ENCODE assay signal across 13 mouse cellular contexts in genomic region chr12:71901211-71901610, GRCm38 (mm10).
"Had no signal": no experiment of that assay in that cellular context is flagged by ENCODE, and none has a peak within 500 bp of the region (broad histone marks: within the 10 kb centered on the region; RNA-seq: fewer than 3 reads in every experiment).

No protein-coding gene starts in this region.

- H3K27me3 ChIP-seq: limb, embryonic 15.5 days; liver, embryonic 12.5 days; midbrain, embryonic 12.5 days; neural tube, embryonic 13.5 days had no signal

- H3K4me3 ChIP-seq: left cerebral cortex, adult 2 months; limb, embryonic 15.5 days; liver, embryonic 12.5 days; midbrain, embryonic 12.5 days; neural tube, embryonic 13.5 days had no signal

- H3K4me2 ChIP-seq: limb, embryonic 15.5 days; liver, embryonic 12.5 days; lung, embryonic 14.5 days; midbrain, embryonic 12.5 days; neural tube, embryonic 13.5 days had no signal

- H3K27ac ChIP-seq: left cerebral cortex, adult 2 months; limb, embryonic 15.5 days; liver, embryonic 12.5 days; midbrain, embryonic 12.5 days; neural tube, embryonic 13.5 days had no signal

- H3K9me3 ChIP-seq: limb, embryonic 15.5 days; liver, embryonic 12.5 days; midbrain, embryonic 12.5 days; neural tube, embryonic 13.5 days had no signal

- H3K9ac ChIP-seq: limb, embryonic 15.5 days; liver, embryonic 12.5 days; lung, embryonic 14.5 days; midbrain, embryonic 12.5 days; neural tube, embryonic 13.5 days had no signal

- ATAC-seq: liver, embryonic 12.5 days; midbrain, embryonic 16.5 days had no signal

- DNase-seq: kidney, adult 18-20 months; kidney, postnatal 14 days; lung, embryonic 14.5 days; lung, postnatal 10 days; lung, postnatal 4 days; right cerebral cortex, postnatal 14 days; thymus, postnatal 4 days had no signal
